Mouse (Mus musculus): ENCODE results near the gene Zc3h10.
"Not testable (repeated sequence)": the region's sequence is repeated elsewhere in the genome, so short reads cannot be mapped to it uniquely, and the experiment has no call there.

DNA sequence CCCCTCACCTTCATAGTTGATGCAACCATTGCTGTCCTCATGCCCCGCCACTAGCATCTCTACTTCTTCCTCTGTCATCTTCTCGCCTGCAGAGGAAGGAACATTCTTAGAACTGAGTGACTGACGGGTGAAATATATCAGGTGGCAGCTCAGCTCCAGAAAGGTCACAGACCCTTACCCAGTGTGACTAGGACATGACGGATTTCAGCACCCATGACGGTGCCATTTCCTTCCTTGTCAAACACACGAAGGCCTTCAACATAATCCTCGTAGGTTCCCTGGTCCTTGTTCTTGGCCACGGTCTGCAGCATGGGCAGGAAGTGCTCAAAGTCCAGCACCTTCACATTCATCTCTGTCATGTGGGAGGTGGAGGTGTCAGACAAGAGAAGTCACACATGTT lies 55.5 kb downstream of the Zc3h10 start:
- not testable (repeated sequence) for TF ChIP-seq CTCF (IDR thresholded peaks at IDR 0.05; ENCODE audit: extremely low read depth, insufficient read length, insufficient replicate concordance, low read depth, low read length); POLR2A (IDR thresholded peaks at IDR 0.05; ENCODE audit: low read depth, low read length)

All from small intestine, adult 2 months (tissue).